Mouse (Mus musculus) lung, postnatal 25 days (tissue): ENCODE measurements around the gene Phlpp2.

Experiments used
- DNase-seq: peaks from one replicate; pipeline ENCODE4 v3.0.0; 2022; ENCODE audit warnings: low spot score

The Phlpp2 gene

GRCm38 (mm10) chr8:109903909-109904469 lies 35.6 kb downstream of the Phlpp2 start:
- no peak for DNase-seq

GRCm38 (mm10) chr8:109904928-109905668 lies 36.8 kb downstream of the Phlpp2 start:
- no peak for DNase-seq

- DNase-seq = no peak
Measured at GRCm38 (mm10) chr8:109906907-109907306, 38.6 kb downstream of the Phlpp2 start.

GRCm38 (mm10) chr8:109907376-109907775 lies 39.0 kb downstream of the Phlpp2 start:
- no peak for DNase-seq

- peak; percentile 68 for DNase-seq
Measured at GRCm38 (mm10) chr8:109917277-109917676, 48.9 kb downstream of the Phlpp2 start.

- no peak for DNase-seq
Measured at GRCm38 (mm10) chr8:109920406-109921390, 52.4 kb downstream of the Phlpp2 start.

- no peak for DNase-seq
Measured at GRCm38 (mm10) chr8:109941606-109942360, 73.4 kb downstream of the Phlpp2 start.

GRCm38 (mm10) chr8:109945153-109945632 lies 76.9 kb downstream of the Phlpp2 start:
- no peak for DNase-seq

GRCm38 (mm10) chr8:109945694-109946093 lies 77.4 kb downstream of the Phlpp2 start:
- DNase-seq = no peak

- DNase-seq = no peak
Measured at GRCm38 (mm10) chr8:109946272-109946671, 77.9 kb downstream of the Phlpp2 start.

- DNase-seq = peak; percentile 38
Measured at GRCm38 (mm10) chr8:109947447-109948284, 79.3 kb downstream of the Phlpp2 start.

GRCm38 (mm10) chr8:109948285-109948564 lies 79.9 kb downstream of the Phlpp2 start:
- DNase-seq = no peak

GRCm38 (mm10) chr8:109952171-109952570 lies 83.8 kb downstream of the Phlpp2 start:
- DNase-seq = no peak

GRCm38 (mm10) chr8:109954486-109954948 lies 86.2 kb downstream of the Phlpp2 start:
- no peak for DNase-seq

GRCm38 (mm10) chr8:109957167-109958028 lies 89.1 kb downstream of the Phlpp2 start:
- DNase-seq = peak; percentile 31

- DNase-seq = peak; percentile 35
Measured at GRCm38 (mm10) chr8:109958036-109958655, 89.8 kb downstream of the Phlpp2 start.

- DNase-seq = no peak
Measured at GRCm38 (mm10) chr8:109959112-109959511, 90.8 kb downstream of the Phlpp2 start.

GRCm38 (mm10) chr8:109961693-109962367 lies 93.5 kb downstream of the Phlpp2 start, which contains the start of gene Marveld3:
Gene Marveld3 (minus strand): TSS chr8:109962203.
- peak; percentile 83 for DNase-seq

- DNase-seq = no peak
Measured at GRCm38 (mm10) chr8:109962896-109963295, 94.6 kb downstream of the Phlpp2 start.
